In the genomic region with DNA sequence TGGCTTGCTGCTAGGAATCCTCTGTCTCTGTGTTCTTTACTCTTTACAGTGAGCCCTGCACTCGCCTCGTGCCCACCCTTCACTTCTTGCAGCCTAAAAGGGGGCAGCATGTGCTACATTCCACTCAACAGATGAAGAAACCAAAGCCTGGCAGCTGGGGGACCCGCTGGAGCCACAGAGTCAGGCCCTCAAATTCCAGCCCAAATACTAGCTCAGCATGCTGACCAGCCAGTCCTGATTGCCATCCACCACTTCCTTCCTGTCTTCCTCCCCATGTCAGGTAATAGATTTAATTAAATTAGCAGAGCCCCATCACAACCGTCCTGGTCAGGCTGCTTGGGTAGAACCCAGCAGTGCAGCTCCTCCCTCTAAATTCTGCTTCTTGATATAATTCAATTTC, we compare ENCODE assay signal across 13 mouse cellular contexts. TPM values are rescaled to one million over a fixed set of nuclear protein-coding genes. Genes with fewer than 3 reads are reported as not detected.
DNase-seq lines count a peak whose midpoint lies in the region; ATAC-seq and TF ChIP-seq lines count a peak whose summit lies in the region.
"Had no signal": no experiment of that assay in that cellular context is flagged by ENCODE, and none has a peak within 500 bp of the region (broad histone marks: within the 10 kb centered on the region; RNA-seq: fewer than 3 reads in every experiment).

No protein-coding gene starts in this region.

- intact Hi-C loops in gastrocnemius, adult 2 months (cut with DNase I), result no loop called here

- DNase-seq in gastrocnemius, adult 2 months, result no peak
- no peak for DNase-seq in gastrocnemius, adult 8-10 months (ENCODE audit: low spot score in 2 of 2)
- DNase-seq in liver, embryonic 11.5 days (ENCODE audit: low spot score), result peak; percentile 29
- DNase-seq in neural tube, embryonic 11.5 days (ENCODE audit: low spot score), result peak; percentile 25
- DNase-seq in thymus, postnatal 4 days, result no peak
- no peak for DNase-seq in ovary, adult 18-20 months (ENCODE audit: low spot score)
- DNase-seq: cerebellum, adult 9-10 months; kidney, postnatal 14 days had no signal

- peaks cover 3% of the 10 kb centered on the region; the same call in 1 of the 2 replicates for H3K4me1 ChIP-seq in liver, embryonic 11.5 days (replicated peaks; ENCODE audit: control insufficient read depth, insufficient read depth, low read length)
- peaks cover 7% of the 10 kb centered on the region; the same call in 1 of the 2 replicates for H3K4me1 ChIP-seq in liver, embryonic 12.5 days
- peaks cover 74% of the 10 kb centered on the region for H3K4me1 ChIP-seq in hindbrain, embryonic 13.5 days (replicated peaks)
- peaks cover 41% of the 10 kb centered on the region for H3K4me1 ChIP-seq in neural tube, embryonic 11.5 days (ENCODE audit: control insufficient read depth, insufficient read depth, low read length)

- H3K4me2 ChIP-seq in liver, embryonic 11.5 days, result no peak overlapping the region
- no peak overlapping the region for H3K4me2 ChIP-seq in liver, embryonic 12.5 days
- peak overlapping the region; percentile 70 for H3K4me2 ChIP-seq in hindbrain, embryonic 13.5 days
- H3K4me2 ChIP-seq in neural tube, embryonic 11.5 days (ENCODE audit: low read depth), result peak overlapping the region; percentile 19; the same call in 1 of the 2 replicates

- H3K27ac ChIP-seq in gastrocnemius, adult 2 months, result peak overlapping the region; percentile 96
- H3K27ac ChIP-seq in liver, embryonic 11.5 days (ENCODE audit: low read depth, low read length), result no peak overlapping the region
- H3K27ac ChIP-seq in liver, embryonic 12.5 days, result no peak overlapping the region
- peak overlapping the region; percentile 53 for H3K27ac ChIP-seq in hindbrain, embryonic 13.5 days
- peak overlapping the region; percentile 54; the same call in 1 of the 2 replicates for H3K27ac ChIP-seq in neural tube, embryonic 11.5 days (ENCODE audit: low read depth, low read length)
- H3K27ac ChIP-seq: liver, embryonic 14.5 days had no signal

- no peaks in the 10 kb centered on the region for H3K9me3 ChIP-seq in liver, embryonic 11.5 days (ENCODE audit: control insufficient read depth, low read length)
- H3K9me3 ChIP-seq in liver, embryonic 12.5 days (replicated peaks), result no peaks in the 10 kb centered on the region
- no peaks in the 10 kb centered on the region for H3K9me3 ChIP-seq in hindbrain, embryonic 13.5 days
- no peaks in the 10 kb centered on the region for H3K9me3 ChIP-seq in neural tube, embryonic 11.5 days (ENCODE audit: control insufficient read depth, low read length)

- peaks cover 51% of the 10 kb centered on the region for H3K27me3 ChIP-seq in liver, embryonic 11.5 days (replicated peaks; ENCODE audit: control insufficient read depth, insufficient read depth, low read length)
- peaks cover 75% of the 10 kb centered on the region for H3K27me3 ChIP-seq in liver, embryonic 12.5 days (replicated peaks)
- no peaks in the 10 kb centered on the region for H3K27me3 ChIP-seq in hindbrain, embryonic 13.5 days
- no peaks in the 10 kb centered on the region for H3K27me3 ChIP-seq in neural tube, embryonic 11.5 days (ENCODE audit: control insufficient read depth, insufficient read depth, low read length)

- no peak overlapping the region for H3K9ac ChIP-seq in liver, embryonic 11.5 days (ENCODE audit: low read depth, low read length)
- no peak overlapping the region for H3K9ac ChIP-seq in liver, embryonic 12.5 days
- H3K9ac ChIP-seq in hindbrain, embryonic 13.5 days, result 0 out of 2 replicates have a peak overlapping the region, but pooled peaks have one; percentile 20
- H3K9ac ChIP-seq in neural tube, embryonic 11.5 days (ENCODE audit: low read length), result no peak overlapping the region; the same call in 1 of the 2 replicates
- H3K9ac ChIP-seq: liver, embryonic 14.5 days had no signal

- 20% methylated on average over 4 of the region's 4 CpGs for WGBS in liver, embryonic 11.5 days
- WGBS in liver, embryonic 12.5 days (ENCODE audit: insufficient replicate concordance), result 23% methylated on average over 4 of the region's 4 CpGs
- WGBS in hindbrain, embryonic 13.5 days, result 14% methylated on average over 4 of the region's 4 CpGs
- WGBS in neural tube, embryonic 11.5 days, result 13% methylated on average over 4 of the region's 4 CpGs

- no peaks in the 10 kb centered on the region for H3K36me3 ChIP-seq in liver, embryonic 11.5 days (ENCODE audit: control insufficient read depth, insufficient read depth, low read length)
- H3K36me3 ChIP-seq in liver, embryonic 12.5 days, result no peaks in the 10 kb centered on the region
- no peaks in the 10 kb centered on the region for H3K36me3 ChIP-seq in hindbrain, embryonic 13.5 days
- no peaks in the 10 kb centered on the region for H3K36me3 ChIP-seq in neural tube, embryonic 11.5 days (ENCODE audit: control insufficient read depth, insufficient read depth, low read length)

- ATAC-seq in liver, embryonic 11.5 days (replicated peaks; ENCODE audit: low FRiP score), result no peak
- no peak for ATAC-seq in liver, embryonic 12.5 days
- ATAC-seq in hindbrain, embryonic 13.5 days (ENCODE audit: low FRiP score), result no peak
- no peak for ATAC-seq in neural tube, embryonic 11.5 days (ENCODE audit: insufficient read depth, low FRiP score, low TSS enrichment)
- ATAC-seq: activated CD4-positive, CD25-positive, alpha-beta regulatory T cell, adult 4 months had no signal

- peak overlapping the region; percentile 11; the same call in 1 of the 2 replicates for H3K4me3 ChIP-seq in gastrocnemius, adult 2 months
- H3K4me3 ChIP-seq in liver, embryonic 11.5 days (ENCODE audit: low read depth, low read length), result no peak overlapping the region
- H3K4me3 ChIP-seq in liver, embryonic 12.5 days, result no peak overlapping the region
- no peak overlapping the region for H3K4me3 ChIP-seq in hindbrain, embryonic 13.5 days
- no peak overlapping the region for H3K4me3 ChIP-seq in neural tube, embryonic 11.5 days (ENCODE audit: low read depth, low read length)

- no peak for TF ChIP-seq CTCF in gastrocnemius, adult 2 months (IDR thresholded peaks at IDR 0.05)

RNA-seq across cellular contexts. Expression of gene Pknox2, which starts 5.1 kb away (rescaled TPM):
- total RNA-seq in gastrocnemius, adult 2 months (2021), result 10 to 100 TPM; 35.4 to 40.7 TPM
- 10 to 100 TPM; 31.7 to 55.3 (median 36.5) TPM for total RNA-seq in gastrocnemius, adult 8-10 months (2022)
- 2.9 TPM in 2 replicates for polyA plus RNA-seq in liver, embryonic 11.5 days (2014; fragmentation: Nextera tagmentation; extraction: Ambion mirVana)
- 0.57 and 0.99 TPM in 2 replicates for polyA plus RNA-seq in liver, embryonic 12.5 days (2016; fragmentation: Nextera tagmentation; extraction: Ambion mirVana)
- polyA plus RNA-seq in hindbrain, embryonic 13.5 days (2015; fragmentation: Nextera tagmentation; extraction: Ambion mirVana), result 39.5 and 44.7 TPM in 2 replicates
- polyA plus RNA-seq in neural tube, embryonic 11.5 days (2014; fragmentation: Nextera tagmentation; extraction: Ambion mirVana), result 22.8 and 24.3 TPM in 2 replicates
- total RNA-seq: neutrophil, adult 5-6 weeks had no signal
- polyA plus RNA-seq: activated CD4-positive, CD25-positive, alpha-beta regulatory T cell, adult 4 months had no signal

Comparison
In these comparisons a context has a peak if more than half of its experiments do, and no peak if none do; other contexts are left out.
1. DNase-seq: peak in liver, embryonic 11.5 days (single experiment) and neural tube, embryonic 11.5 days (single experiment); none in gastrocnemius, adult 2 months (single experiment), gastrocnemius, adult 8-10 months (0 of 2), thymus, postnatal 4 days (single experiment) and ovary, adult 18-20 months (single experiment).
2. H3K27ac ChIP-seq: peak in gastrocnemius, adult 2 months (single experiment), hindbrain, embryonic 13.5 days (single experiment) and neural tube, embryonic 11.5 days (single experiment); none in liver, embryonic 11.5 days (single experiment) and liver, embryonic 12.5 days (single experiment).
3. H3K4me2 ChIP-seq: peak in hindbrain, embryonic 13.5 days (single experiment) and neural tube, embryonic 11.5 days (single experiment); none in liver, embryonic 11.5 days (single experiment) and liver, embryonic 12.5 days (single experiment).